In genomic region chr7:100233681-100234080, GRCm38 (mm10) we compare ENCODE assay signal across 20 mouse cellular contexts. TPM values are rescaled to one million over a fixed set of nuclear protein-coding genes. Genes with fewer than 3 reads are reported as not detected.
DNase-seq lines count a peak whose midpoint lies in the region; ATAC-seq and TF ChIP-seq lines count a peak whose summit lies in the region.
"Had no signal": no experiment of that assay in that cellular context is flagged by ENCODE, and none has a peak within 500 bp of the region (broad histone marks: within the 10 kb centered on the region; RNA-seq: fewer than 3 reads in every experiment).

No protein-coding gene starts in this region.

- no peaks in the 10 kb centered on the region for H3K9me3 ChIP-seq in MEL (replicated peaks; ENCODE audit: insufficient read depth, low read length)
- no peaks in the 10 kb centered on the region for H3K9me3 ChIP-seq in liver, embryonic 15.5 days (replicated peaks)
- no peaks in the 10 kb centered on the region for H3K9me3 ChIP-seq in forebrain, embryonic 12.5 days
- H3K9me3 ChIP-seq: embryonic facial prominence, embryonic 12.5 days; heart, embryonic 12.5 days; limb, embryonic 12.5 days had no signal

- TF ChIP-seq CTCF in MEL (IDR thresholded peaks at IDR 0.05 in 2 of 3, conservative IDR thresholded peaks at IDR 0.05 in 1 of 3; ENCODE audit: control insufficient read depth in 1 of 3, insufficient read depth in 1 of 3, low read depth in 2 of 3, low read length in 3 of 3, poor library complexity in 1 of 3, severe bottlenecking in 1 of 3): no peak
- no peak for TF ChIP-seq CTCF in left cerebral cortex, adult 2 months (IDR thresholded peaks at IDR 0.05)

- no peaks in the 10 kb centered on the region for H3K27me3 ChIP-seq in MEL (ENCODE audit: control insufficient read depth in 1 of 2, insufficient read depth in 2 of 2, low read length in 2 of 2)
- no peaks in the 10 kb centered on the region for H3K27me3 ChIP-seq in liver, embryonic 15.5 days
- H3K27me3 ChIP-seq in forebrain, embryonic 12.5 days: no peaks in the 10 kb centered on the region
- H3K27me3 ChIP-seq: embryonic facial prominence, embryonic 12.5 days; heart, embryonic 12.5 days; limb, embryonic 12.5 days had no signal

- TF ChIP-seq EP300 in MEL (IDR thresholded peaks at IDR 0.05; ENCODE audit: low read depth in 1 of 2, low read length in 2 of 2): peak; percentile 78 to 84

- ATAC-seq in erythroblast, adult 5-6 weeks (replicated peaks; ENCODE audit: low FRiP score, poor library complexity, severe bottlenecking): peak; percentile 44; the same call in 1 of the 2 replicates
- 0 out of 2 replicates have a peak, but pooled peaks have one; percentile 15 for ATAC-seq in liver, embryonic 15.5 days (ENCODE audit: insufficient read depth)
- ATAC-seq in forebrain, embryonic 12.5 days (ENCODE audit: low FRiP score): no peak
- ATAC-seq: forebrain, embryonic 14.5 days; intestine, embryonic 16.5 days; Patski had no signal

- intact Hi-C loops in left cerebral cortex, adult 2 months (cut with DNase I): loop anchor here (1.0 kb wide), 1 partner anchor 42 kb away; no protein-coding TSS in a partner anchor

- H3K27ac ChIP-seq in MEL (ENCODE audit: control insufficient read depth, low read depth, low read length): peak overlapping the region; percentile 68
- peak overlapping the region; percentile 65 for H3K27ac ChIP-seq in liver, embryonic 15.5 days (replicated peaks)
- H3K27ac ChIP-seq in forebrain, embryonic 12.5 days: no peak overlapping the region
- H3K27ac ChIP-seq in left cerebral cortex, adult 2 months: no peak overlapping the region
- H3K27ac ChIP-seq: embryonic facial prominence, embryonic 12.5 days; gastrocnemius, adult 2 months; hindbrain, postnatal 0 days; limb, embryonic 12.5 days had no signal

- TF ChIP-seq POLR2A in MEL (IDR thresholded peaks at IDR 0.05; ENCODE audit: control insufficient read depth in 1 of 2, insufficient read depth in 1 of 2, low read depth in 1 of 2, low read length in 2 of 2, poor library complexity in 1 of 2): no peak

- peaks cover 0 to 31% of the 10 kb centered on the region in 2 experiments; a peak in 2 of 4 replicates for H3K36me3 ChIP-seq in MEL (ENCODE audit: control insufficient read depth in 1 of 2, insufficient read depth in 2 of 2, low read length in 2 of 2)
- no peaks in the 10 kb centered on the region for H3K36me3 ChIP-seq in liver, embryonic 15.5 days (replicated peaks)
- no peaks in the 10 kb centered on the region for H3K36me3 ChIP-seq in forebrain, embryonic 12.5 days (replicated peaks)
- H3K36me3 ChIP-seq: embryonic facial prominence, embryonic 12.5 days; heart, embryonic 12.5 days; limb, embryonic 12.5 days had no signal

- DNase-seq in 416B (ENCODE audit: low read depth): peak; percentile 75
- peak; percentile 61 for DNase-seq in MEL (ENCODE audit: low read depth, low spot score)
- no peak for DNase-seq in embryo, embryonic 9.5 days (ENCODE audit: extremely low spot score)
- no peak for DNase-seq in left cerebral cortex, adult 2 months (ENCODE audit: extremely low spot score in 1 of 2, low spot score in 2 of 2)
- DNase-seq: layer of hippocampus, postnatal 36 days had no signal

- H3K4me2 ChIP-seq in liver, embryonic 15.5 days: peak overlapping the region; percentile 25; the same call in 1 of the 2 replicates
- H3K4me2 ChIP-seq in forebrain, embryonic 12.5 days: no peak overlapping the region
- H3K4me2 ChIP-seq: embryonic facial prominence, embryonic 12.5 days; heart, embryonic 12.5 days; limb, embryonic 12.5 days; midbrain, embryonic 11.5 days had no signal

- no peaks in the 10 kb centered on the region for H3K79me2 ChIP-seq in MEL (ENCODE audit: control insufficient read depth, insufficient read depth, low read length, poor library complexity)

- H3K4me3 ChIP-seq in MEL (ENCODE audit: control insufficient read depth in 1 of 2, insufficient read depth in 1 of 2, low read depth in 2 of 2, low read length in 2 of 2): no peak overlapping the region
- H3K4me3 ChIP-seq in liver, embryonic 15.5 days (replicated peaks): no peak overlapping the region
- H3K4me3 ChIP-seq in forebrain, embryonic 12.5 days (replicated peaks): no peak overlapping the region
- no peak overlapping the region for H3K4me3 ChIP-seq in left cerebral cortex, adult 2 months
- H3K4me3 ChIP-seq: embryonic facial prominence, embryonic 12.5 days; erythroblast, embryonic 14.5 days; gastrocnemius, adult 2 months; heart, embryonic 12.5 days; limb, embryonic 12.5 days had no signal

- TF ChIP-seq RAD21 in MEL (IDR thresholded peaks at IDR 0.05; ENCODE audit: low read depth, low read length): no peak

- H3K9ac ChIP-seq in MEL (ENCODE audit: control insufficient read depth, low read depth, low read length, poor library complexity, severe bottlenecking): no peak overlapping the region
- no peak overlapping the region for H3K9ac ChIP-seq in liver, embryonic 15.5 days
- H3K9ac ChIP-seq in forebrain, embryonic 12.5 days: no peak overlapping the region
- H3K9ac ChIP-seq: embryonic facial prominence, embryonic 12.5 days; heart, embryonic 12.5 days; limb, embryonic 12.5 days had no signal

- H3K4me1 ChIP-seq in MEL (ENCODE audit: control insufficient read depth in 1 of 2, insufficient read depth in 2 of 2, low read length in 2 of 2): peaks cover 13 to 16% of the 10 kb centered on the region in 2 experiments
- peaks cover 20% of the 10 kb centered on the region for H3K4me1 ChIP-seq in liver, embryonic 15.5 days (replicated peaks)
- peaks cover under 1% of the 10 kb centered on the region; the same call in 1 of the 2 replicates for H3K4me1 ChIP-seq in forebrain, embryonic 12.5 days
- H3K4me1 ChIP-seq: heart, embryonic 12.5 days had no signal

TF ChIP-seq in MEL, 35 proteins besides CTCF, POLR2A, EP300 and RAD21 (continues in another document):
- TF ChIP-seq UBTF (IDR thresholded peaks at IDR 0.05; ENCODE audit: borderline replicate concordance, insufficient read depth, low read depth, low read length) (no peak), USF1 (IDR thresholded peaks at IDR 0.05; ENCODE audit: low read depth, low read length) (no peak), NRF1 (IDR thresholded peaks at IDR 0.05; ENCODE audit: insufficient read depth, low read depth, low read length, poor library complexity, severe bottlenecking) (no peak), POLR2AphosphoS2 (IDR thresholded peaks at IDR 0.05; ENCODE audit: low read length) (no peak), ZC3H11A (IDR thresholded peaks at IDR 0.05; ENCODE audit: low read depth, low read length) (no peak), TBP (IDR thresholded peaks at IDR 0.05; ENCODE audit: low read depth, low read length) (no peak), E2F4 (IDR thresholded peaks at IDR 0.05; ENCODE audit: borderline replicate concordance, low read depth, low read length) (no peak), ETS1 (IDR thresholded peaks at IDR 0.05; ENCODE audit: low read depth, low read length) (peak; percentile 70), ZKSCAN1 (IDR thresholded peaks at IDR 0.05; ENCODE audit: low read depth, low read length) (no peak), ELF1 (IDR thresholded peaks at IDR 0.05; ENCODE audit: low read depth, low read length) (no peak), MYB (IDR thresholded peaks at IDR 0.05; ENCODE audit: low read depth, low read length) (no peak), RCOR1 (IDR thresholded peaks at IDR 0.05; ENCODE audit: low read depth, low read length) (peak; percentile 48; the same call in 1 of the 2 replicates), MXI1 (IDR thresholded peaks at IDR 0.05; ENCODE audit: low read depth, low read length) (no peak), ZMIZ1 (IDR thresholded peaks at IDR 0.05; ENCODE audit: low read depth, low read length) (no peak), MYC (IDR thresholded peaks at IDR 0.05; ENCODE audit: low read depth, low read length) (peak; percentile 57; the same call in 1 of the 2 replicates), TCF12 (IDR thresholded peaks at IDR 0.05; ENCODE audit: low read depth, low read length) (peak; percentile 79), HCFC1 (IDR thresholded peaks at IDR 0.05; ENCODE audit: low read depth, low read length) (no peak), USF2 (IDR thresholded peaks at IDR 0.05; ENCODE audit: borderline replicate concordance in 1 of 2, insufficient read depth in 1 of 2, low read depth in 1 of 2, low read length in 2 of 2) (no peak), CHD2 (IDR thresholded peaks at IDR 0.05; ENCODE audit: low read length) (no peak)

RNA-seq across cellular contexts. Expression of gene Pgm2l1, which starts 6.5 kb away (rescaled TPM):
- total RNA-seq in MEL (2012; rRNA removed): 4.4 and 5.7 TPM in 2 replicates
- 10 to 100 TPM in 1 of 2 experiments, not detected in 1; 10.5 TPM for polyA plus RNA-seq in MEL (2012; ENCODE audit: insufficient read depth in 1 of 2, insufficient read length in 2 of 2, low read depth in 1 of 2, low replicate concordance in 2 of 2, missing spikeins in 1 of 2)
- 11.1 and 13.2 TPM in 2 replicates for total RNA-seq in erythroblast, adult 5-6 weeks (2015; ENCODE audit: low replicate concordance)
- 12.7 and 18.4 TPM in 2 replicates for total RNA-seq in erythroblast, adult 5-6 weeks (2017; ENCODE audit: low replicate concordance)
- 1.4 and 1.8 TPM in 2 replicates for polyA plus RNA-seq in liver, embryonic 15.5 days (2015; fragmentation: Nextera tagmentation; extraction: Ambion mirVana)
- polyA plus RNA-seq in forebrain, embryonic 12.5 days (2016; fragmentation: Nextera tagmentation; extraction: Ambion mirVana): 8.0 and 8.9 TPM in 2 replicates
- total RNA-seq in left cerebral cortex, adult 2 months (2021): 100 to 1,000 TPM; 278 to 282 TPM

RNA-seq across cellular contexts. Expression of gene P4ha3, which starts 51.6 kb away (rescaled TPM):
- total RNA-seq in MEL (2012; rRNA removed): 0.35 and 0.39 TPM in 2 replicates
- not detected for polyA plus RNA-seq in MEL (2012; ENCODE audit: insufficient read depth in 1 of 2, insufficient read length in 2 of 2, low read depth in 1 of 2, low replicate concordance in 2 of 2, missing spikeins in 1 of 2)
- not detected in 2 replicates for total RNA-seq in erythroblast, adult 5-6 weeks (2015; ENCODE audit: low replicate concordance)
- not detected in 2 replicates for total RNA-seq in erythroblast, adult 5-6 weeks (2017; ENCODE audit: low replicate concordance)
- 1.0 and 1.2 TPM in 2 replicates for polyA plus RNA-seq in liver, embryonic 15.5 days (2015; fragmentation: Nextera tagmentation; extraction: Ambion mirVana)
- polyA plus RNA-seq in forebrain, embryonic 12.5 days (2016; fragmentation: Nextera tagmentation; extraction: Ambion mirVana): 4.1 and 4.2 TPM in 2 replicates
- total RNA-seq in left cerebral cortex, adult 2 months (2021): 1 to 10 TPM; 6.5 to 8.5 TPM
- total RNA-seq: monocyte, adult 5-6 weeks had no signal
- polyA plus RNA-seq: erythroblast, embryonic 14.5 days had no signal

RNA-seq across cellular contexts. Expression of gene Kcne3, which starts 57.4 kb away (rescaled TPM):
- 3.8 and 6.7 TPM in 2 replicates for total RNA-seq in MEL (2012; rRNA removed)
- 1 to 10 TPM in 1 of 2 experiments, not detected in 1; 4.9 TPM for polyA plus RNA-seq in MEL (2012; ENCODE audit: insufficient read depth in 1 of 2, insufficient read length in 2 of 2, low read depth in 1 of 2, low replicate concordance in 2 of 2, missing spikeins in 1 of 2)
- not detected in 2 replicates for total RNA-seq in erythroblast, adult 5-6 weeks (2015; ENCODE audit: low replicate concordance)
- 1.8 and 3.7 TPM in 2 replicates for total RNA-seq in erythroblast, adult 5-6 weeks (2017; ENCODE audit: low replicate concordance)
- 1.2 and 1.8 TPM in 2 replicates for polyA plus RNA-seq in liver, embryonic 15.5 days (2015; fragmentation: Nextera tagmentation; extraction: Ambion mirVana)
- polyA plus RNA-seq in forebrain, embryonic 12.5 days (2016; fragmentation: Nextera tagmentation; extraction: Ambion mirVana): 2.0 and 3.0 TPM in 2 replicates
- total RNA-seq in left cerebral cortex, adult 2 months (2021): under 1 TPM in 1 of 2 experiments, not detected in 1; 0.48 TPM
- total RNA-seq: hindbrain, postnatal 0 days; layer of hippocampus, postnatal 36 days; left cerebral cortex, postnatal 14 days had no signal
- polyA plus RNA-seq: erythroblast, embryonic 14.5 days; Patski had no signal

Comparison
In these comparisons a context has a peak if more than half of its experiments do, and no peak if none do; other contexts are left out.
1. DNase-seq: peak in 416B (single experiment) and MEL (single experiment); none in embryo, embryonic 9.5 days (single experiment) and left cerebral cortex, adult 2 months (0 of 2).
2. H3K27ac ChIP-seq: peak in MEL (single experiment) and liver, embryonic 15.5 days (single experiment); none in forebrain, embryonic 12.5 days (single experiment) and left cerebral cortex, adult 2 months (single experiment).
3. RNA of gene Pgm2l1, which starts 6.5 kb away (total RNA-seq): 278 to 282 TPM in left cerebral cortex, adult 2 months; 11.1 to 18.4 TPM in erythroblast, adult 5-6 weeks and 4.4 to 5.7 TPM in MEL; every median in the first group is over 10 times any median in the second.